Mouse (Mus musculus) splenic B cell, adult 2 months (primary cell): ENCODE measurements around the gene Acrbp.

Experiments
- DNase-seq: peaks from one replicate; pipeline ENCODE4 v3.0.0-alpha.2; 2011; ENCODE audit warnings: low read depth, low spot score
- H3K27me3 ChIP-seq: 2 replicates; pipeline ENCODE4 v1.6.1; 2012; ENCODE audit warnings: mild to moderate bottlenecking, low read length, moderate library complexity, mixed read lengths; ENCODE audit not compliant: control insufficient read depth, poor library complexity, insufficient read depth, severe bottlenecking
- H3K36me3 ChIP-seq: 2 replicates; pipeline ENCODE4 v1.6.1; 2012; ENCODE audit warnings: mild to moderate bottlenecking, low read length, moderate library complexity, mixed read lengths; ENCODE audit not compliant: control insufficient read depth, poor library complexity, insufficient read depth, severe bottlenecking

Acrbp gene

GRCm38 (mm10) chr6:125101444-125101843 lies 52.0 kb downstream of the Acrbp start:
- DNase-seq: no peak
- Histone ChIP-seq H3K36me3 (peaks cover 23% of the 10 kb centered on the region), H3K27me3 (no peaks in the 10 kb centered on the region)

GRCm38 (mm10) chr6:125104223-125104622 lies 54.7 kb downstream of the Acrbp start:
- H3K27me3 ChIP-seq: no peaks in the 10 kb centered on the region
- peaks cover 33% of the 10 kb centered on the region for H3K36me3 ChIP-seq
- no peak for DNase-seq

DNA sequence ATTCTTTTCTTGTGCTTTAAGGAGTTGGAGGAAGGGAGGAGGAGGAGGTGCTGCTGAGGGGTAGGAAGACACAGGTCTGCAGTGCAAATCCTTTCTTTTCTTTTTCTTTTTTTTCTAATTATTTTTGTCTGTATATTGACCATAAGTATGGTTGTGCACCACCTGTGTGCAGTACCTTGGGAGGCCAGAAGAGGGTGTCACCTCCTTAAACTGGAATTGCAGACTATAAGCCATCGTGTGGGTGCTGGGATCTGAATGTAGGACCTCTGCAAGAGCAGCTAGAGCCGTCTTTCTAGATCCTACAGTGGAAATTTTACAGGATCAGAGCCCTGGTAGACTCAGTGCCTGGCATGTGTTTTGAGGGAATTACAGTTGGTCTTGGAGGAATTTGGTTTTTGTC lies 58.2 kb downstream of the Acrbp start:
- Histone ChIP-seq H3K36me3 (peaks cover 31% of the 10 kb centered on the region), H3K27me3 (no peaks in the 10 kb centered on the region)
- no peak for DNase-seq

DNA sequence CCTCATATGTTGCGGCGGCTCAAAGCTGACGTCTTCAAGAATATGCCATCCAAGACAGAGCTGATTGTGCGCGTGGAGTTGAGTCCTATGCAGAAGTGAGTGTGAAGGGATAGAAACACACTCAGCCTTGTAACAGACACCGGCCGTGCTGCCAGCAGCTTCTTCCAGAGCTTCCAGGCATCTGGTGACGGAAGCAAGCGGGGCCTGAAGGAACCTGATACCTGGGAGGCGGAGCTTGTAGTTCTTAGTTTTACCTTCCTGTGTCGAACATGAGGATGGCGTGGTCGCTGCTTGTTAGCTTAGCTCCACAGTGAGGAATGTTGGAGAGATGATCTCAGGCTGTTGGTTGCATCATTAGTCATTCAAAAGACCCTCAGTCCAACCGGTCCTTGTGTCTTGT lies 59.9 kb downstream of the Acrbp start:
- peaks cover 35% of the 10 kb centered on the region for H3K36me3 ChIP-seq
- H3K27me3 ChIP-seq: no peaks in the 10 kb centered on the region
- DNase-seq: no peak

DNA sequence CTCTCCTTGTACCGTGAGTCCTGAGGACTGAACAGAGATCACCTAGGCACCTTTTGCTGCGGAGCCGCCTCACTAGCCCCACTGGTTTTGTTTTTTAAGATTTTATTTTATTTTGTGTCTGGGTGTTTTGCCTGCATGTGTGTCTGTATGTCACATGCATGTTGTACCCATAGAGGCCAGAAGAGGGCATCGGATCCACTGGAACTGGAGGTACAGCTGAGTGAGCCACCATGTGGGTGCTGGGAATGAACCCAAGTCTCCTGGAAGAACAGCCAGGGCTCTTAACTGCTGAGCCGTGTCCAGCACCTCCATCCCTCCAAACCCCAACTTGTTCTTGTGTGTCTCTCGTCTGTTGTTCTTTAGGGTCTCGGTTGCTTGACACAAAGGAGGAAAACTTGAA lies 61.4 kb downstream of the Acrbp start:
- peak; percentile 62 for DNase-seq
- peaks cover 32% of the 10 kb centered on the region for H3K36me3 ChIP-seq

DNA sequence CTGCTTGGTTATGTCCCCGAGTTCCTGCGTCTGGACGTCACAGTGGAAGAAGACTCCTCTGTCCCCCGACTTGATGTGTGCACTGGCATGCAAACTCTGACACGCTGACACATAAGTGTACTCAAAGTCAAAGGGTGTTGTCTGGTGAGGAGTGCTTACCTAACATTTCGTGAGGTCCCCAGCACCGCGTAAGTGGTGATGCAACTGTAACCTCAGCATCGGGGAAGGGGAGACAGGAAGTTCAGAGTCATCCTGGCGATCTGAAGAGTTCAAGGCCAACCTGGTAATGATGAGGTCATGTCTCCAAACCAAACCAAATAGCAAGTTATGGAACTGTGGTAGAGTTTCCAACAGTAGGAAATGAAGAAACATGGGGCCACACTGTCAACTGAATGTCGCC lies 63.1 kb downstream of the Acrbp start:
- no peak for DNase-seq
- Histone ChIP-seq H3K36me3 (peaks cover 33% of the 10 kb centered on the region), H3K27me3 (no peaks in the 10 kb centered on the region)

More for the DNA sequence above, 61.4 kb downstream of the Acrbp start:
- H3K27me3 ChIP-seq: no peaks in the 10 kb centered on the region
